Mouse (Mus musculus): ENCODE measurements around the gene Acan. TPM values are rescaled to one million over a fixed set of nuclear protein-coding genes. Genes with fewer than 3 reads are reported as not detected.

Acan gene
- 0.07 and 0.43 TPM in 2 replicates for polyA plus RNA-seq (2014; fragmentation: Nextera tagmentation; extraction: Ambion mirVana)

- no peak within 1 kb of the TSS for H3K27ac ChIP-seq (ENCODE audit: low read depth, low read length)
- under 1% methylated on average over 16 of the region's 23 CpGs for WGBS
- peak within 1 kb of the TSS; percentile 87 for H3K4me2 ChIP-seq (replicated peaks; ENCODE audit: low read depth, low read length)
- H3K9ac ChIP-seq (ENCODE audit: low read depth, low read length): peak within 1 kb of the TSS; percentile 34
- ATAC-seq (ENCODE audit: low FRiP score, low TSS enrichment): no peak; the same call in 1 of the 2 replicates
- H3K36me3 ChIP-seq (ENCODE audit: control insufficient read depth, insufficient read depth, low read length): no peaks in the 10 kb centered on the region
- H3K4me3 ChIP-seq (ENCODE audit: low read length): peak within 1 kb of the TSS; percentile 45
- peaks cover 55% of the 10 kb centered on the region for H3K27me3 ChIP-seq (ENCODE audit: control insufficient read depth, insufficient read depth, low read length)
- no peaks in the 10 kb centered on the region for H3K9me3 ChIP-seq (ENCODE audit: control insufficient read depth, low read length)
- peaks cover 3% of the 10 kb centered on the region; the same call in 1 of the 2 replicates for H3K4me1 ChIP-seq (ENCODE audit: control insufficient read depth, insufficient read depth, low read length)
Measured at GRCm38 (mm10) chr7:79053383-79053889, at the start of gene Acan. Gene Acan, plus strand, starts transcription at chr7:79053483.

- 75% methylated on average over 9 of the region's 9 CpGs for WGBS
- Histone ChIP-seq H3K4me1 (ENCODE audit: control insufficient read depth, insufficient read depth, low read length) (no peaks in the 10 kb centered on the region), H3K27ac (ENCODE audit: low read depth, low read length) (no peak overlapping the region), H3K4me3 (ENCODE audit: low read length) (no peak overlapping the region), H3K4me2 (replicated peaks; ENCODE audit: low read depth, low read length) (no peak overlapping the region), H3K9me3 (ENCODE audit: control insufficient read depth, low read length) (no peaks in the 10 kb centered on the region), H3K36me3 (ENCODE audit: control insufficient read depth, insufficient read depth, low read length) (no peaks in the 10 kb centered on the region), H3K27me3 (ENCODE audit: control insufficient read depth, insufficient read depth, low read length) (no peaks in the 10 kb centered on the region), H3K9ac (ENCODE audit: low read depth, low read length) (no peak overlapping the region)
- no peak for ATAC-seq (ENCODE audit: low FRiP score, low TSS enrichment)
Measured at GRCm38 (mm10) chr7:79021293-79021905, 31.9 kb upstream of the Acan start.

- no peaks in the 10 kb centered on the region for H3K36me3 ChIP-seq (ENCODE audit: control insufficient read depth, insufficient read depth, low read length)
- H3K4me2 ChIP-seq (replicated peaks; ENCODE audit: low read depth, low read length): no peak overlapping the region
- H3K4me3 ChIP-seq (ENCODE audit: low read length): no peak overlapping the region
- ATAC-seq (ENCODE audit: low FRiP score, low TSS enrichment): no peak
- H3K9me3 ChIP-seq (ENCODE audit: control insufficient read depth, low read length): no peaks in the 10 kb centered on the region
- H3K4me1 ChIP-seq (ENCODE audit: control insufficient read depth, insufficient read depth, low read length): no peaks in the 10 kb centered on the region
- WGBS: 78% methylated on average over 3 of the region's 3 CpGs
- H3K27me3 ChIP-seq (ENCODE audit: control insufficient read depth, insufficient read depth, low read length): no peaks in the 10 kb centered on the region
- H3K27ac ChIP-seq (ENCODE audit: low read depth, low read length): no peak overlapping the region
- H3K9ac ChIP-seq (ENCODE audit: low read depth, low read length): no peak overlapping the region
Measured at GRCm38 (mm10) chr7:79029138-79029537, 24.1 kb upstream of the Acan start.

- Histone ChIP-seq H3K36me3 (ENCODE audit: control insufficient read depth, insufficient read depth, low read length) (no peaks in the 10 kb centered on the region), H3K9ac (ENCODE audit: low read depth, low read length) (no peak overlapping the region), H3K9me3 (ENCODE audit: control insufficient read depth, low read length) (no peaks in the 10 kb centered on the region), H3K27me3 (ENCODE audit: control insufficient read depth, insufficient read depth, low read length) (no peaks in the 10 kb centered on the region), H3K4me2 (replicated peaks; ENCODE audit: low read depth, low read length) (no peak overlapping the region), H3K4me3 (ENCODE audit: low read length) (no peak overlapping the region), H3K27ac (ENCODE audit: low read depth, low read length) (no peak overlapping the region), H3K4me1 (ENCODE audit: control insufficient read depth, insufficient read depth, low read length) (no peaks in the 10 kb centered on the region)
- WGBS: 83% methylated on average over 2 of the region's 2 CpGs
- no peak for ATAC-seq (ENCODE audit: low FRiP score, low TSS enrichment)
Measured at GRCm38 (mm10) chr7:79033745-79034144, 19.5 kb upstream of the Acan start.

- no peak overlapping the region for H3K4me2 ChIP-seq (replicated peaks; ENCODE audit: low read depth, low read length)
- H3K27me3 ChIP-seq (ENCODE audit: control insufficient read depth, insufficient read depth, low read length): no peaks in the 10 kb centered on the region
- no peak overlapping the region for H3K27ac ChIP-seq (ENCODE audit: low read depth, low read length)
- 94% methylated on average over 2 of the region's 2 CpGs for WGBS
- no peak overlapping the region for H3K4me3 ChIP-seq (ENCODE audit: low read length)
- H3K4me1 ChIP-seq (ENCODE audit: control insufficient read depth, insufficient read depth, low read length): no peaks in the 10 kb centered on the region
- H3K36me3 ChIP-seq (ENCODE audit: control insufficient read depth, insufficient read depth, low read length): no peaks in the 10 kb centered on the region
- ATAC-seq (ENCODE audit: low FRiP score, low TSS enrichment): no peak
- H3K9me3 ChIP-seq (ENCODE audit: control insufficient read depth, low read length): no peaks in the 10 kb centered on the region
- H3K9ac ChIP-seq (ENCODE audit: low read depth, low read length): no peak overlapping the region
Measured at GRCm38 (mm10) chr7:79034521-79034920, 18.8 kb upstream of the Acan start.

- 23% methylated on average over 5 of the region's 5 CpGs for WGBS
- H3K4me2 ChIP-seq (replicated peaks; ENCODE audit: low read depth, low read length): no peak overlapping the region
Measured at GRCm38 (mm10) chr7:79052081-79052480, 1.2 kb upstream of the Acan start.

GRCm38 (mm10) chr7:79052521-79053382, 531 bp upstream of the Acan start:
- peaks cover 3% of the 10 kb centered on the region; the same call in 1 of the 2 replicates for H3K4me1 ChIP-seq (ENCODE audit: control insufficient read depth, insufficient read depth, low read length)
- H3K36me3 ChIP-seq (ENCODE audit: control insufficient read depth, insufficient read depth, low read length): no peaks in the 10 kb centered on the region
- no peaks in the 10 kb centered on the region for H3K9me3 ChIP-seq (ENCODE audit: control insufficient read depth, low read length)
- peak overlapping the region; percentile 87 for H3K4me2 ChIP-seq (replicated peaks; ENCODE audit: low read depth, low read length)
- no peak overlapping the region for H3K27ac ChIP-seq (ENCODE audit: low read depth, low read length)
- WGBS: under 1% methylated on average over 61 of the region's 66 CpGs
- ATAC-seq (ENCODE audit: low FRiP score, low TSS enrichment): peak; percentile 69
- peak overlapping the region; percentile 34 for H3K9ac ChIP-seq (ENCODE audit: low read depth, low read length)
- peaks cover 55% of the 10 kb centered on the region for H3K27me3 ChIP-seq (ENCODE audit: control insufficient read depth, insufficient read depth, low read length)
- H3K4me3 ChIP-seq (ENCODE audit: low read length): peak overlapping the region; percentile 45

More at GRCm38 (mm10) chr7:79052081-79052480, 1.2 kb upstream of the Acan start:
- no peaks in the 10 kb centered on the region for H3K9me3 ChIP-seq (ENCODE audit: control insufficient read depth, low read length)
- no peak overlapping the region for H3K27ac ChIP-seq (ENCODE audit: low read depth, low read length)
- H3K27me3 ChIP-seq (ENCODE audit: control insufficient read depth, insufficient read depth, low read length): peaks cover 55% of the 10 kb centered on the region
- H3K4me3 ChIP-seq (ENCODE audit: low read length): no peak overlapping the region; the same call in 1 of the 2 replicates
- no peaks in the 10 kb centered on the region for H3K36me3 ChIP-seq (ENCODE audit: control insufficient read depth, insufficient read depth, low read length)
- H3K9ac ChIP-seq (ENCODE audit: low read depth, low read length): no peak overlapping the region
- H3K4me1 ChIP-seq (ENCODE audit: control insufficient read depth, insufficient read depth, low read length): peaks cover 3% of the 10 kb centered on the region; the same call in 1 of the 2 replicates
- ATAC-seq (ENCODE audit: low FRiP score, low TSS enrichment): no peak

- peaks cover 55% of the 10 kb centered on the region for H3K27me3 ChIP-seq (ENCODE audit: control insufficient read depth, insufficient read depth, low read length)
- H3K4me3 ChIP-seq (ENCODE audit: low read length): peak overlapping the region; percentile 45; the same call in 1 of the 2 replicates
- no peak for ATAC-seq (ENCODE audit: low FRiP score, low TSS enrichment)
- no peak overlapping the region for H3K9ac ChIP-seq (ENCODE audit: low read depth, low read length)
- 15% methylated on average over 13 of the region's 13 CpGs for WGBS
- H3K36me3 ChIP-seq (ENCODE audit: control insufficient read depth, insufficient read depth, low read length): no peaks in the 10 kb centered on the region
- H3K9me3 ChIP-seq (ENCODE audit: control insufficient read depth, low read length): no peaks in the 10 kb centered on the region
- peaks cover 3% of the 10 kb centered on the region; the same call in 1 of the 2 replicates for H3K4me1 ChIP-seq (ENCODE audit: control insufficient read depth, insufficient read depth, low read length)
- H3K4me2 ChIP-seq (replicated peaks; ENCODE audit: low read depth, low read length): no peak overlapping the region
- H3K27ac ChIP-seq (ENCODE audit: low read depth, low read length): no peak overlapping the region
Measured at GRCm38 (mm10) chr7:79054111-79054510, 828 bp downstream of the Acan start.

- no peak overlapping the region for H3K4me2 ChIP-seq (replicated peaks; ENCODE audit: low read depth, low read length)
- peaks cover 25% of the 10 kb centered on the region for H3K27me3 ChIP-seq (ENCODE audit: control insufficient read depth, insufficient read depth, low read length)
- no peaks in the 10 kb centered on the region for H3K36me3 ChIP-seq (ENCODE audit: control insufficient read depth, insufficient read depth, low read length)
- no peak overlapping the region for H3K27ac ChIP-seq (ENCODE audit: low read depth, low read length)
- no peak for ATAC-seq (ENCODE audit: low FRiP score, low TSS enrichment)
- WGBS: 45% methylated on average over 2 of the region's 2 CpGs
- H3K9me3 ChIP-seq (ENCODE audit: control insufficient read depth, low read length): no peaks in the 10 kb centered on the region
- no peak overlapping the region for H3K4me3 ChIP-seq (ENCODE audit: low read length)
- H3K4me1 ChIP-seq (ENCODE audit: control insufficient read depth, insufficient read depth, low read length): no peaks in the 10 kb centered on the region
- no peak overlapping the region for H3K9ac ChIP-seq (ENCODE audit: low read depth, low read length)
Measured at GRCm38 (mm10) chr7:79058546-79058945, 5.3 kb downstream of the Acan start.
